Mouse (Mus musculus): Measurements from ENCODE around the gene Iffo1.

The Iffo1 gene

DNA sequence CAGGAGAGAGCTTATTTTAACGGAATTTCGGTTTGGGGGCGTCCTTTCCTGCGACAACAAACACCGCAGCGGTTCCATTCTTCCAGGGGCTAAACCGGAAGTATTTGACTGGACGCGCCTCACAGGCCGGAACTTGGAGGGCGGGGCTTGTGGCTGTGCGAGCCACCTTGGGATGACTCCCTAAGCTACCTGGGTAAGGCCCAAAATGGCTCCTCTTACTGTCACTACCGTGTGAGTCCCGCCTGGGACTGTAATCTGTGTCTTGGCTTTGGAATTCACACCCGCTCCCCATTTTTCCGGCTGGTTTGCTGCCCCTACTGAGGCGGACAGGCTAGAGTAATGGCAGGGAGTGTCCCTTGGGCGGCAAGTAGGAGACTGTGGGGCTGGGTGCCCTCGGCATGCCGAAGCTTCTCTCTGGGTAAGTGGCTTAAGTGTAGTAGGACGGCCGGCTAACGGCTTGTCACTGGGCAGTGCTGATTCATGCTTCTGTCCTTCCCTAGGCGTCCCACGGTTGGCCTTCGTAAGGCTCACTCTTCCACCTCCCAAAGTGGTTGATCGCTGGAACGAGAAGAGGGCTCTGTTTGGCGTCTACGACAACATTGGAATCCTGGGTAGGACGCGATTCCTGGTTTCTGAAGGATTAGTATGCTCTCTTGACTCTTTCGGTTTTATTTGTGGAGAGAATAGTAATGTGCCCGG, 47.1 kb downstream of the Iffo1 start:
- peak; percentile 67 to 79 for DNase-seq (ENCODE audit: low read depth in 2 of 2, low spot score in 2 of 2)

- DNase-seq (ENCODE audit: low read depth in 2 of 2, low spot score in 2 of 2) = no peak
Observed at GRCm38 (mm10) chr6:125192841-125193240, 47.8 kb downstream of the Iffo1 start.

GRCm38 (mm10) chr6:125193390-125193789, 48.3 kb downstream of the Iffo1 start:
- DNase-seq (ENCODE audit: low read depth in 2 of 2, low spot score in 2 of 2) = no peak

DNA sequence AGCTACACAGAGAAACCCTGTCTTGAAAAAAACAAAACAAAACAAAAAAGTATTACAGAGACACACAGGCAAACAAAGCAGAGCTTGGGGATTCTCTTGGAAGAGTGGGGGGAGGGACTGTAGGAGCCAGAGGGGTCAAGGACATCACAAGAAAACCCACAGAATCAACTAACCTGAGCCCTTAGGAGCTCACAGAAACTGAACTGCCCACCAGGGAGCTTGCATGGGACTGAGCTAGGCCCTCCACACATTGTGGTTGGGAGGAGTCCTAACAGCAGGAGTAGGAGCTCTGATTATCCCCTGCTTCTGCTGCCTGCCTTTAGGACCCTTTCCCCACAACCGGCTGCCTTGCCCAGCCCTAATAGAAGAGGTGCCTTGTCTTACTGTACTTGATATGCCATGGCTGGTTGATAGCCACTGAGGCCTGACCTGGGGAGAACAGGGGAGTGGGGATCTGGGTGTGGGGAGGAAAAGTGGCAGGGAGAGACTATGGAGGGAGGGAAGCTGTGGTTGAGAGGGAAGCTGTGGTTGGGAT, 50.6 kb downstream of the Iffo1 start:
- DNase-seq (ENCODE audit: low read depth in 2 of 2, low spot score in 2 of 2) = no peak

DNA sequence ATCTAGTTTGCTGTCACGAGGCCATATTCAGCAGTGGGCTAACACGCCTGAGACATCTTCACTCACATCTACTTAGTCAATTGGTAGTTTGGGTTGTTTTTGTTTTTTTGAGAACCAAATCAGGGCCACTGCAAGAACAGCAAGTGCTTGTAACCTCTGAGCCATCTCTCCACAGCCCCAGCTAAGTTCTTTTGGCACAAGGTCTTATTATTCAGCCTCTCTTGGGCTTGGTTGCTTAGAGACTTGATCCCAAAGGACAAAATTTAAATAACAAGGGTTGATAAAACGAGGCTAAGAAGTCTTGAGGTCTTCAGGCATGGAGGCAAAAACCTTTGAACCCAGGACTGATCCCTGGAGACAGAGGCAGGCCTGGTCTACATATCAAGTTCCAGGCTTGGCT, 51.3 kb downstream of the Iffo1 start:
- no peak for DNase-seq (ENCODE audit: low read depth in 2 of 2, low spot score in 2 of 2)

- no peak for DNase-seq (ENCODE audit: low read depth in 2 of 2, low spot score in 2 of 2)
Observed at GRCm38 (mm10) chr6:125197166-125197565, 52.1 kb downstream of the Iffo1 start.

- DNase-seq (ENCODE audit: low read depth in 2 of 2, low spot score in 2 of 2) = no peak
Observed at GRCm38 (mm10) chr6:125210436-125210835, 65.4 kb downstream of the Iffo1 start.

Measured in CD8-positive naive resting alpha-beta T cell, adult 2 months (primary cell).